Mouse (Mus musculus): Measurements from ENCODE around the gene Evl.
A peak's percentile ranks its signal among the peaks of the same experiment; 100 is the strongest.
"Not testable (repeated sequence)": the region's sequence is repeated elsewhere in the genome, so short reads cannot be mapped to it uniquely, and the experiment has no call there.

The Evl gene

DNA sequence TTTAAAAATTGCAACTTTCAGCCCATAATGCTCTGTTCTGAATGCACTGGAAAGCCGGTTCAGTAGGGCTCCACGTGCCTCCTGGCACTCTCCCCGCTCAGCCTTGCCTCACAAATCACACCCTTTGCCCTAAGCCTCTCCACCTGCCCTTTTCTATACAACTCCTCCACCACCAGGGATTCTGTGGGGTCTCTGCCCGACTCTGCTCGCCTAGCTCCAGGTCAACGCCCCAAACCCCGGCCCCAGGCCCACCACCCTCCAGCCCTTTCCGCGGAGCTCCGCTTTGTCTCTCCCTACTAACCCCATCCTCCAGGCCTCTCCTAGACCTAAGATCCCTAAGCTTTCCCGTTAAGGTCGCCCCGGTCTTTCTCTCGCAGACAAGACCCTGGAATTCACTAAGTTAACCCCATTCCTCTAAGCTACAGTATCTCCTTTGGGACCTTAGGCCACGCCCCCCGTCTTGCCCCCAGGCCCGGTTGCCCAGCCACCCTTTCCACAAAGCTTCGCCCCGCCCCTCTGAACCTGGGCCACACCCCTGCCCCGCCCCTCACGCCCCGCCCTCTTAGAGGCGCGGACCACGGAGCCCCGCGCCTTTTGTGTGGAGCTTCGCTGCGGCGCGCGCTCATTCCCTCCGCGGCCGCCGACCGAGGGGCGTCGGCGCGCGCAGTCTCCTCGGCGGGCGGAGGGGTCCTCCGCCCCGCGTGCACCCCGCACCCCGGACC lies at the start of gene Evl:
Evl (plus strand) TSS at position 601 of the 722 bp plus-strand sequence.
- peak; percentile 85 for DNase-seq (ENCODE audit: extremely low read depth, insufficient read length, low spot score)

GRCm38 (mm10) chr12:108505846-108506245 lies 48.7 kb upstream of the Evl start:
- DNase-seq (ENCODE audit: extremely low read depth, insufficient read length, low spot score), result no peak

DNA sequence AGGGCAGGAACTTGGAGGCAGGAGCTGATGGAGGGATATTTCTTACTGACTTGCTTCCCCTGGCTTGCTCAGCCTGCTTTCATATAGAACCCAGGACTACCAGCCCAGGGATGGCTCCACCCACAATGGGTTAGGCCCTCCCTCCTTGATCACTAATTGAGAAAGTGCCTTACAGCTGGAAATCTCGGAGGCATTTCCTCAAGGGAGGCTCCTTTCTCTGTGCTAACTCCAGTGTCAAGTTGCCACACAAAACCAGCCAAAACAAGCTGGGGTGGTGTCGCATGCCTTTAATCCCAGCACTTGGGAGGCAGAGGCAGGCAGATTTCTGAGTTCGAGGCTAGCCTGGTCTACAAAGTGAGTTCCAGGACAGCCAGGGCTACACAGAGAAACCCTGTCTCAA lies 47.5 kb upstream of the Evl start:
- not testable (repeated sequence) for DNase-seq (ENCODE audit: extremely low read depth, insufficient read length, low spot score)

DNA sequence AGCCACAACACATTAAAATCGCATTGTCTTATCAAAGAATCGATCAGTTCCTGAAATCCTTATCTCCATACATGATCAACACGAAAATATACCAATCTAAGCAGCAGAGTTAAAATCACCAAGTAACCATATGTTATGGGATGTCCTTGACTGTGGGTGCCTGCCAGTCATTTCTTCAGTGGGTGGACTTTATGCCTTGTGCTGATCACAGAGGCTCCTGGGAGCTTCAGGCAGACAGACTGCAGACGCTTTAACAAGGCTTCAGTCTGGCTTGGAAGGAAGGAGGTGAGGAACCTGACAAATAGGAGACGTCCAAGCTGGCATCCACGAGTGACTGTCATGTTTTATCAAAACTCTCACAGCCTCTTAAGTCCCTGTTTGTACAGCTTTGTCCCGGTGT lies 43.9 kb upstream of the Evl start:
- no peak for DNase-seq (ENCODE audit: extremely low read depth, insufficient read length, low spot score)

- DNase-seq (ENCODE audit: extremely low read depth, insufficient read length, low spot score), result no peak
Observed at GRCm38 (mm10) chr12:108511009-108511408, 43.5 kb upstream of the Evl start.

- no peak for DNase-seq (ENCODE audit: extremely low read depth, insufficient read length, low spot score)
Observed at GRCm38 (mm10) chr12:108515464-108515863, 39.1 kb upstream of the Evl start.

DNA sequence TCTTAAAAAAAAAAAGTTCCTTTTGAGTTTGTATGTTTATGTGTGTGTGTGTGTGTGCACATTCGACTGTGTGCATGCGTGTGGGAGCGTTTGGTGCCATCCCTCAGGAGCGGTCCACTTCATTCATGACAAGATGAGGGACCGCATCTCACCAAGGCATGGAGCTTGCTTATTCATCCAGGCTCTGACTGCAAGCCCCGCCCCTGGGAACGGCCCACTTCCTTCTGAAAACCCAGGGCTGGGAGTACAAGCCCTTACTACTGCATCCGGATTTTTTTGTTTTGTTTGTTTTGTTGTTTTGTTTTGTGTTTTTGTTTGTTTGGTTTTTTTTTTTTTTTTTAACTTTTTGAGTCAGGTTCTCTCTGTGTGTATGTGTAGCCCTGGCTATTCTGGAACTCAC lies 35.1 kb upstream of the Evl start:
- DNase-seq (ENCODE audit: extremely low read depth, insufficient read length, low spot score), result no peak

GRCm38 (mm10) chr12:108529214-108529613 lies 25.3 kb upstream of the Evl start:
- DNase-seq (ENCODE audit: extremely low read depth, insufficient read length, low spot score), result no peak

DNA sequence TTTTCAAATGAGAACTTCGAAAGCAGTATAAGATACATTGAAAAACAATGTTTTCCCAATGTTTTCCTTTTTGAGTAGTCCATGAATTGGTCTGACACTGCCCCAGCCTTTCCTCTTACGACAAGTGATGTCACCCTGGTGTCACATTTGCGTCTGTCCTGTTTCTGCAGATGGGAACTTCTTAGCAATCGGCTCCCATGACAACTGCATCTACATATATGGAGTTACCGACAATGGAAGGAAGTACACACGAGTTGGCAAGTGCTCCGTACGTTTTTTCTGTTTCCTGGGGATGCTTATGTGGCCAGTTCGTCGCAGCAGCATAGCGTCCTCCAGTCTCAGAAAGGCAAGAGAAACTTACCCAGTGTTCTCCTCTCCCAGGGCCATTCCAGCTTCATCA lies 20.0 kb upstream of the Evl start:
- no peak for DNase-seq (ENCODE audit: extremely low read depth, insufficient read length, low spot score)

- DNase-seq (ENCODE audit: extremely low read depth, insufficient read length, low spot score), result peak; percentile 27
Observed at GRCm38 (mm10) chr12:108536461-108536860, 18.1 kb upstream of the Evl start.

DNA sequence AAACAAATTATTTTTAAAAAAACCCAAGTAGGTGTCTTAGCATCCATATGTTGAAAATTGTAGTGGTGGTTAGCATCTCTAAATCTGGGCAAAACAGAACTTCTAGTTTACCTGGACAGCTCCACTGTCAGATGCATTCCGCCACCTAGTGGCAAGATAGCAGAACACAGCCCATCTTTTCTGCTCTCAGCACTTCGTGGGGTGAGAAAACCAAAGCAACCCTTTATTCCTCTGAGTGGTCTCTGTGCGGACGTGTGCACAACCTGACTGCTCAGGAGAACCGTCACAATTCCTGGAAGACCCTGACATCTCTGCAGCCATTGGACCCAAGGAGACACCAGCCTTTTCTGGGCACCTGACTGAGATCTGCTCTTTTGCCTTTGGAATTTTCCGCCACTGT lies 13.4 kb upstream of the Evl start:
- DNase-seq (ENCODE audit: extremely low read depth, insufficient read length, low spot score), result no peak

DNA sequence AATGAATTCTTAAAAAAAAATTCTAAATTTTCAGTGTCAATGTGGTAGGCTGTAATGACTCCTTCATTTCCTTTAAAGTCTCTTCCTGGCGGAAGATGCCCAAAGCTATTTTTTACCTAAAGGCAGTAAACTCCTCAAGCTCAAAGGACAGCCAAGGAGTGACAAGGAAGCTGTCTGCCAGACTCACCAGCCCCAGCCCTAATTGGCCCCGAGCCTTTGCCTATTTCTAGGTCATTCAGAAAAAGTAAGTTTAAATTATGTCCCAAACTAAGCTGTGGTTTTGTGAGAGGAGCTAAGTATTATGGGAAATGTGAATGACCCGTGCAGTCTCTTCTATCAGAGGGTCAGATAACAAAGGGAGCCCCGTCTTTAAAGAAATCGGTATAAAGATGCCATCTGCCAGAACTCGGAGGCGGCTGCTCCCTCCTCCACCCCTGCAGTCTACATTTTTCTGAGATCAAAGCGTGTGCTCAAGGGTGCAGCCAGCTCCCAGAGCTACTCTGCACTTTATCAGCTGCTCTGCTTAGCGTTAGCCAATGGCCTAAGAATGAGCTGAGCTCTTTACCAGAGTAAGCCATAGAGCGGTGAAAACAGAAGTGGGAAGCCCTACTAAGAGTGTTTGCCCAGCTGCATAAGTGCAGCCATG lies 7.9 kb upstream of the Evl start:
- no peak for DNase-seq (ENCODE audit: extremely low read depth, insufficient read length, low spot score)

DNA sequence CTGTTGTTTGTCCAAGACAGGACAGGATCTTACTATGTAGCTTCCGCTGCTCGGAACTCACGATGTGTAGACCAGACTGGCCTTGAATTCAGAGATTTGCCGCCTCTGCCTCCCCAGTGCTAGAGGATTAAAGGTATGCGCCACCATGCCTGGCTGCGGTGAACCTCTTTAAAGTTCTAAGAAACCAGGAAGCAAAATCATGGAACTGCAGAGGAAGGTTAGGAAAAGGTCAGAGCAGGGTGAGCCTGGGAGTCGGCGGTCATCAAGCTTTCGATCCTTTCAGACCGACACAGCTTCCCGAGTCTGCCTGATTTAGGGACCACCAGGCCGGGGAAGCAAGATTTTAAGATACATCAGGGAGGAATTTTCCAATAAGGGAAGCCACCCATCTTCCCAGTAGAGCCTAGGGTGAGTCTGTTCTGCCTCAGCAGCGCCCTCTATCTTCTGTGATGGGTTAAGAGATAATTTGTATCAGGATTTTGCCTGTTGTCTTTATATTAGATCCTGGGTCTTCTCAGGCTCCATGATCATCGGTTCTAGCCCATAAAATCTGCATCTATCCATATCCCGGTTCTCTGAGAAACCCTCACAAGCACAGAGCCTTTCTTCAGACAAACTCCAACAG lies 7.2 kb upstream of the Evl start:
- DNase-seq (ENCODE audit: extremely low read depth, insufficient read length, low spot score), result no peak

DNA sequence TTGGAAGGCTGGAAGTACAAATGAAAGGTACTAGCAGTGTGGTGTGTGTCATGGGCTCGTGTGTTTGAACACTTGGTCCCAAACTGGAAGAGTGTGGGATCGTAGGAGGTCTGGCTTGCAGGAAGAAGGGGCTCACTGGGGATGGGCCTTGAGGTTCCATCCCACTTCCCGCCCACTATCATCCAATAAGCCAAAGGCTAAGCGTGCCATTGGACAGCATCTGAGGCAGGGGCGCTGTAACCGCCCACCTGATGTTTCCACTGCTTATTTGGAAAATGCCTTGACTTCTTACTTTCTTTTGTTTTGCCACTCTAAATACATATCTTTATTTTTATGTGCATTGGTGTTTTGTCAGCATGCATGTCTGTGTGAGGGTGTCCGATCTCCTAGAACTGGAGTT lies 2.8 kb upstream of the Evl start:
- no peak for DNase-seq (ENCODE audit: extremely low read depth, insufficient read length, low spot score)

GRCm38 (mm10) chr12:108553079-108553478 lies 1.4 kb upstream of the Evl start:
- no peak for DNase-seq (ENCODE audit: extremely low read depth, insufficient read length, low spot score)

DNA sequence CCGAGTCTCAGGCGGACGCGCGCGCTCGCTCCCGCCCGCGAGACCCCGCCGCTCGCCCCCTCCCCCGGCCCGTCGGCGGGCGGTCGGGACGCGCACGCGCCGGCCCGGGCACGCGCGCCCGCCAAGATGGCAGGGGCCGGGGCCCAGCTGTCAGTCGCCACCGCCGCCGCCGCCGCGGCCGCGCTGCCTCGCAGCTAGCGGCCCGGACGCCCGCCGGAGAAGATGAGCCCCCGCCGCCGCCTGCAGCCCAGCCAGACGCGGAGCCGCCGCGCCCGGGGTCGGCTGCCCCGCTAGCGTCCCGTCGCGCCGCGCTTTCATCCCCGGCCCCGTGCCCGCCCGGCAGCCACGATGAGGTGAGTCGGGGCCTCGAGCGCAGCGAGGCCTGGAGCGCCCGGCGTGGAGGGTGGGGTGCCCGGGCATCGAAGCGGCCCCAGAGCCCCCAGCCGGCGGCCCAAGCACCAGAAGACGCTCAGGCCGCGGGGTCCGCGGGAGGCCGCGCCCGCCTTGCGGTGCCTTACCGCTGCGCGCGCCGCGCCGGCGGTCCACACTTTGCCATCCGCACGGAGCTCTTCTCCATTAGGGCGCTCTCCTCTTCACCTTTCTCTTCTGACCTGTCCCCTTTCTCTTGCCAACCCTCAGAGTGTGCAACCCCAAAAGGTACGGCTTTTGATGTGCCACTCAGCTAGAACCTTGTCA lies 489 bp downstream of the Evl start:
- DNase-seq (ENCODE audit: extremely low read depth, insufficient read length, low spot score), result peak; percentile 53

- no peak for DNase-seq (ENCODE audit: extremely low read depth, insufficient read length, low spot score)
Observed at GRCm38 (mm10) chr12:108558194-108558593, 3.7 kb downstream of the Evl start.

GRCm38 (mm10) chr12:108563238-108563637 lies 8.7 kb downstream of the Evl start:
- DNase-seq (ENCODE audit: extremely low read depth, insufficient read length, low spot score), result no peak

GRCm38 (mm10) chr12:108564910-108565506 lies 10.5 kb downstream of the Evl start:
- DNase-seq (ENCODE audit: extremely low read depth, insufficient read length, low spot score), result no peak

DNA sequence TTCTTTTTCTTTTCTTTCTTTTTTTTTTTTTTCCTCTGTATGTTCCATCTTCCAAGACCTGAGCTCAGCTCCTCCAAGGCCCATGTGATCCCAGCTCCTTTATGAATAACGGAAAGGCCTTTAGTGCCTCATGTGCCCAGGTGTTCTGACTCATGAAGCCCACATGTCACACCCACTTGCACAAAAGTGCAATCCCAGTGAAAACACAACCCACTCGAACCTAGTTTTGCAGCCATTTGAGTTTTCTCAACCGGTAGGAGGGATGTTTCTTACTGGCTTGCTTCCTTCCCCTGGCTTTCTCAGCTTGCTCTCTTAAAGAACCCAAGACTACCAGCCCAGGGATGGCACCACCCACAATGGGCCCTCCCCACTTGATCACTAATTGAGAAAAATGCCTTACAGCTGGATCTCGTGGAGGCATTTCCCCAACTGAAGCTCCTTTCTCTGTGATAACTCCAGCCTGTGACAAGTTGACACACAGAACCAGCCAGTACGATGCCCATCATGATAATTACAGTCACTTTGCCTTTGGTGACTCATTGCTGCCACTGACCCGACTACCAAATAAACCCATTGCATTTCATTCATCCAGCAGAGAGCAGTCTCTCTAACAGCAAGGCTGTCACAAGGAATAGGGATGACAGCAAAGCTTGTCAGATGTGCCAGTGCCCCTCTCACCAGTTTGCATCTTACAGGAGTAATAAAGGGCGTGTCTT lies 24.8 kb downstream of the Evl start:
- no peak for DNase-seq (ENCODE audit: extremely low read depth, insufficient read length, low spot score)
